Mouse (Mus musculus) retina, adult 2 months (tissue): ENCODE data around the gene Med29.

ENCODE experiments used
- DNase-seq: peaks from one replicate; pipeline ENCODE4 v3.0.0-alpha.2; 2012; ENCODE audit warnings: low read depth, low spot score

The Med29 gene

DNA sequence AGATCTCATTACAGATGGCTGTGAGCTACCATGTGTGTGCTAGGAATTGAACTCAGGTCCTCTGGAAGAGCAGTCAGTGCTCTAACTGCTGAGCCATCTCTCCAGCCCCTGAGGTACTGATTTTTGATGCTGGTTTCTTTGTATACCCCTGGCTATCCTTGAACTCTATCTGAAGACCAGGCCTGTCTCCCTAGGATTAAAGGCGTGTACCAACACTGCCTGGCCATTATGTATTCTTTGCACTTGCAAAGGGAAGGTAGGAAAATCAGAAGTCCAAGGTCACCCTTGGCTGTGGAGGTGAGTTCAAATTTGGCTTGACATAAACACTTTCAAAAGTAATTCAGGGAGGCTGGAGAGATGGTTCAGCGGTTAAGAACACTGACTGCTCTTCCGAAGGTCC is 37.9 kb downstream of the Med29 start:
- DNase-seq = no peak

DNA sequence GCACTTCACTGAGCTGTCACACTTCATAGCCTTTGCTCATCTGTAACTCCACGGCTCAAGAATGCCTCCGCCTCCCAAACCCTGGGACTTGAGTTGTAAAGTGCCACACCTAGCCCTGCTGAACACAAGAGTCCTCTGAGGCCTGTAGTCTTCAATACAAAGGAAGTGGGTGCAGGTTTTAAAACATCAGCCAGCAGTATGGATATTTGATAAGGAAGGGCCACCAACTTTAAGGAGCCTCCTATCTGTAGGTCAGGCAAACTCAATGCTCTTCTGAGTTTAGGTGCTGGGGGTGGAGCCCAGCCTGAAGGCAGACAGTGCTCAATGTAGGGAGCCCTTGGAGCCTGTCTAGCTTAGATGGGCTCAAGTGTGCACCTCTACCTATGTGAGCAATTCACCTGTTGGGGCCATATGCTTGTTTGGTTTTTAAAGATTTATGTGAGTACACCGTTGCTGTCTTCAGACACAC is 38.4 kb downstream of the Med29 start:
- DNase-seq = no peak

DNA sequence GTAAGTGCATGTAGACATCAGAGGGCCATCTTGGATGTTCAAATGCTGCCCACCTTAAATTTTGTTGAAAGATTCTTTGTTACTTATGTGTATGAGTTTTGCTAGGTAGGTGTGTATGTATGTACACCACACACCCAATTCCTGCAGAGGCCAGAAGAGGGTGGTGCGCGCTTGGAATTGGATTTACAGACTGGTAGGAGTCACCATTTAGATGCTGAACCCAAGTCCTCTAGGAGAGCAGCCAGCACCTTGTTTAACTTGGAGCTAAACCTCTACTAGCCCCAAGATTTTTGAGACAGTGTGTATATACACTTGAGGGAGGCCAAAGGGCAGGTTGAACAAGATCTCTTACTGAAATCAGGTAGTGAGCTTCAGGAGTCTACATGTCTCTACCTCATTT is 39.2 kb downstream of the Med29 start:
- no peak for DNase-seq

DNA sequence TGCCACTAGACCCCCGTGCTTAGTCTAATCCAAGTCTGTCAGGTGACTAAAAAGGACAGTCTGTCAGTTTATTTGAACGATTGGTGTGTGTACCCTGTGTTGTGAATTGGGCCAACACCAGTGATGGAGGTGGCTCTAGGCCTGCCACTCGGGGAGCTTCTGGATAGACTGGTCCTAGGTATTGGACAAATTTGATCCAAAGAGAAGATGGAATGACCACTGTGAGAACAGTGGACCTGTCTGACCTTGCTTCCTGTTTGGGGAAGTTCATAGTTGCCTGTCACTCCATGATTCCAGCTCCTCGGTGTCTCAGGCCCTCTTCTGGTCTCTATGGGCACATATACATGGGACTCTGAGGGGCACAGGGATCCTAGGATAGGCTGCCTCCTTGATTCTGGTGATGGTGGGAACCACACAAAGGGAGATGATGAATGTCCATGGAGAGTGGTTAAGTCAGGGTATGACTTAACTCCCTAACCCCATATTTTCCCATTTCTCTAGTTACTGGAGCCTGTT is 40.8 kb downstream of the Med29 start:
- no peak for DNase-seq

DNA sequence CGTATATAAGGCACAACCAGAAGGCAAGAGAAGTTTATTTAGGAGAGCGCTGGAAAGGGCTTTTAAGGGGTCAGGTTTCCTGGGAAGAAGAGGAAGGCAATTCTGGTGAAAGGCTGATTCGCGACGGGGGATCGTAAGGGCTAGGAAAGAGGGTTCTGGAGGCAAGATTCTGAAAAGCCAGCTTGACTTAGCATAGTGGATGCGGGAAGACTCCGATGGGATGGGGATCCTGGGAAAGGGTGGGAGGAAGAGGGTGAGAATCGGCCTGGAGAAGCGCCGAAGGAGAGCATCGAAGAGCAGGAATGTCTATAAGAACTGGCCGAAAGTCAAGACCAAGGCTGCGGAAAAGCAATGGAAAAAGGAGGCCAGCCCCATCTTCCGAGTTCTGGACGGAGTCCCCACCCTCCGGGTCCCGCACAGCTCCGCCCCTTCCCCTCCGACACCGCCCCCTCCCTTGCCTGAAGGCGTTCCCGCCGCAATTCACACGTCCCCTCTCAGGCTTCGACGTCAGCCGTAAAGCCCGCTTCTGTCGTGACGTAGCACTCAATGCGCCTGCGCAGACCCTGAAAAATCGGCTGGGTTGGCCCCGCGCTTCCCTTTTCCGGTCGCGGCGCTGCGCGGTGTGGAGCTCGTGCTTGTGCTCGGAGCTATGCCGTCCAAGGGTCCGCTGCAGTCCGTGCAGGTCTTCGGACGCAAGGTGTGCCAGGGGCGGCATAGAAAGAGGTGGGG is 42.2 kb downstream of the Med29 start, which contains the start of gene Rps16:
Gene Rps16, plus strand, starts transcription at position 498 of the 729 bp plus-strand sequence.
- peak; percentile 95 for DNase-seq

DNA sequence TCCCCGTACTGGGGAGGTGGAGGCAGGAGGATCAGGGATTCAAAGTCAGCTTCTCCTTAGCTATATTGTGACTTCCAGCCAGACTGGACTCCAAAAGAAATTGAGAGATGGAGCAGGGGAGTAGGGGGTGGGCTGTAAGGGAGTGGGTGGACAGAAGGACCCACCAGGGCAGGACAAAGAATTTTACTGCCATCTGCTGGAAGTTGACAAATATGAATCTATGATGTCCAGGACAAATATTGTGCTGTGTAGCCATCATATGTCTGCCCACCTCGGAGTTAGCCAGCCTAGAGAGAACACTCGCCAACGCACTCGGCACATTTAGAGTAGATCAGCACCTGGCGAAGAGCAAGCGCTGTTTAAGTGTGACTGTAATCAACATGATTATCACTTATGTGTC is 43.9 kb downstream of the Med29 start:
- DNase-seq = no peak

DNA sequence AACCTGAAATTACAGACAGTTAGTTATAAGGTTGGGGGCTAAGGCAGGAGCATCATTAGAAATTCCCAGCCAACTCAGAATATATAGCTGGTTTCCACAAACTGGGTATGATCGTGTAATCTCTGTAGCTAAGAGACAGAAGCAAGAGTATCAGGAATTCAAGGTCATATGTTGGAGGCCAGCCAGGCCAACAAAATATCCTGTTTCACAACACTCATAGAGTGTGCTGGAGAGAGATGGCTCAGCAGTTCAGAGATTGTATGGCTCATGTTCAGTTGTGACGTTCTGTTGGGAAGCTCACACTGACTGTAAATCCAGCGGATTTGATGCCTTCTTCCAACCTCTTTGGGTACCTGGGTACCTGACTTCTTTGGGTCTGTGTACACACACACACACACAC is 44.8 kb downstream of the Med29 start:
- no peak for DNase-seq

DNA sequence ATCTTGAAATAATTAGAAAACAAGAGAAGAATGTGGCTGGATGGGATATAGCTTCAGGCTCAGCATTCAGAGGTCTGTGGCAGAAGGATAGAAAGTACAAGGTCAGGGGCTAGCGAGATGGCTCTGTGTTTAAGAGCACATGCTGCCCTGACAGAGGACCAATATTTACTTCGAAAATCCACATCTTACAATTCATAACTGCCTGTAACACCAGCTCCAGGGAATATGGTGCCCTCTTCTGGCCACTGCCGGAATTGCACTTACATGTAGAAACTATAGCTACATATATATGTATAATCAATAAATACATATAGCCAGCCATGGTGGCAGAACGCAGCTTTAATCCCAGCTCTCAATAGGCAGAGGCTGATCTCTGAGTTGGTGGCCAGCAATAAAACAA is 47.9 kb downstream of the Med29 start:
- peak; percentile 39 for DNase-seq

DNA sequence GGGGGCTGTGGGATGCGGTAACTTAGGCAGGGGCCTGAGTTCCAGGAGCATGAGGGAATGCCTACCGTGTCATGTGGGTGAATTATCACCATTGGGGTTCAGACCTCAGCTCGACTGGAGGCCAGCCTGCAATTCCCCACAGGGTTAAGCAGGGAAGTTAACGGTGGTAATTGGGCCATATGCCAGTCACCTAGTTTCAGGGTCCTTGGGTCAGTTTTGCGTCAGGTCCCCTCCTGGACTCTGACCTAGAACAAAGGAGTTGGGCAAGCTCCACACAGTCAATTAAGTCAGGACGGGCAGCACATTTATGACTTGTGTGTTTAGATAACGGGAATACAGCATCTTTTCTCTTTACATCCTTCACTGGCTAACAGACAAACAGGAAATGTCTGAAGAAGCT is 51.1 kb downstream of the Med29 start:
- DNase-seq = no peak

DNA sequence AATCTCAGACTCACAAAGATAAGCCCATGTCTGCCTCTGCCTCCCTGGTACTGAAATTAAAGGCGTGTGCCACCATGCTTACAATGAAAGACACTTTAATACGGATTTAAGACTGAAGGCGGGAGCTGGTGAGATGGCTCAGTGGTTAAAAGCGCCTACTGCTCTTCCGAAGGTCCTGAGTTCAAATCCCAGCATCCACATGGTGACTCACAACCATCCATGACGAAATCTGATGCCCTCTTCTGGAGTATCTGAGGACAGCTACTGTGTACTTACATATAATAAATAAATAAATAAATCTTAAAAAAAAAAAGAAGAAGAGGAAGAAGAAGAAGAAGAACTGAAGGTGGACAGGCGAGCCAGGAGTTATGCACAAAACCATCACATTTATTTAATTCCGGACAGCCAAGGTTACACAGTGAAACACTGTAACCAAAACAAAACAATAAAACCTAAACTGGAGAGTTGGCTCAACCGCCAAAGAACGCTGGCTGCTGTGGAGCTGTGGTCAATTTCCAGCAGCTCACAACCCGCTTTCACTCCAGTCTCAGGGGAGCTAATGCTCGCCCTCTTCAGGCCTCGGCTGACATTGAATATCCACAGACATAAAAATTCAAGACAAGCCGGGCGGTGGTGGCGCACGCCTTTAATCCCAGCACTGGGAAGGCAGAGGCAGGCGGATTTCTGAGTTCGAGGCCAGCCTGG is 53.1 kb downstream of the Med29 start:
- no peak for DNase-seq

DNA sequence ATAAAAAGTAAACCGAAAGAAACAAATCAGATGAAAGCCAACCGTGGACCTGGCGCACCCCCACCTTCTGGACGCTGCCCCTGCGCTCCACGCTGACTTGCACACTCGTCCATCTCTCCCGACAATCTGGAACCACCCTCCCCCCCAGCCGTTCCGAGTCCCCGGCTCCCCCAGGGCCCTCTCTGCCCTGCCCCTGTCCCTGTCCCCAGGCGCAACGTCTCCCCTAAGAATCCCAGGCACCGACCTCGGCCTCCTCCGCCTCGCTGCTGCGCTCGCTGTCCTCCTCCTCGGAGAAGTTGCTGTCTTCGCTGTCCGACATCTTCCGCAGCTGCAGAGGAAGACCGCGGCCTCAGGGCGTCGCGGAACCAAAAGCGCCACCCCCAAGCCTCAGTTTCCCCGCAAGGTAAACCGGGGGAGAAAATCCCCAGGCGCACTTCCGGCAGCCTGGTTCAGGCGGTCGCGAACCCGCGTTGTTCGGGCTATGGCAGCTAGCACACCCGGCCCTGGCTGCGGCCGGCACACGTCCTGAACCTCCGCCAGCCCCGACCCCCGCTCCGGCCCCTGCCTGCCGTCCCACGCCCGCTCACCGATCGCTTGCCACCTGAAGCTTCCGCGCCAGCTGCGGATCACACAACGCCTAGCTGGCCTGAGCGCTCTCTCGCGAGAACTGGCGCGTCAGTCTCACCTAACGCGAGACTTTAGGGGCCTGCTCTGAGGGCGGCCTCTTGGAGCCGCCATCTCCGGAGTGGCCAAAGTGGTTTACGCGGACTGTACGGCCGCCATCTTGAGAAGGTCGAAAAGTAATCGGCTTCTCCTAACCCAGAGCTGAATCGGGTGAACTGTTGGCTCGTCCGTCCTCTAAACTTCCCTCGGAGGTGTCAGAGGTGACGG is 54.2 kb downstream of the Med29 start, which contains the start of gene Supt5:
Gene Supt5, minus strand, starts transcription at position 639 of the 891 bp plus-strand sequence.
- DNase-seq = peak; percentile 98
